Mouse (Mus musculus) MEL-GATA-1-ER (cell line): ENCODE results near the gene Olfr291.

Experiments
- DNase-seq: peaks from one replicate; pipeline ENCODE4 v3.0.0-alpha.2; 2012; ENCODE audit warnings: low read depth; ENCODE audit errors: extremely low read depth

Olfr291 gene

DNA sequence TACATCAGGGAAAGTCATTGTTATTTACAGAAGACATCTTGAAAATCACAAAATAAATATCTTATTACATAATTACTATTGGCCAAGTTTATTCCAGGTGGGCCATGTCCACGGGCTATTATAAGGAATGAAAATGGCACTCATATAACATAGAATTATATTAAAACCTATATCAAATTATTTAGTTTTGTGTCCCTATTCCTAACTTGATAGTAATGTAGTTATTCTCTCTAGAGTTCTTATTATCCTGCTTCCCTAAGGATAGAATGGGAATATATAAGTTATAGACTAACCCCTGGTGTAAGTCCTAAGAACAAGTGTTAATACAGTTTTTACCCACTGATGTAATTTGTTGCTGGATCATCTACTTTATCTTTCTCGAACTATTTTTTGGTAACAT, at the start of gene Olfr291:
Olfr291 (plus strand) TSS at position 301 of the 400 bp plus-strand sequence.
- no peak for DNase-seq

DNA sequence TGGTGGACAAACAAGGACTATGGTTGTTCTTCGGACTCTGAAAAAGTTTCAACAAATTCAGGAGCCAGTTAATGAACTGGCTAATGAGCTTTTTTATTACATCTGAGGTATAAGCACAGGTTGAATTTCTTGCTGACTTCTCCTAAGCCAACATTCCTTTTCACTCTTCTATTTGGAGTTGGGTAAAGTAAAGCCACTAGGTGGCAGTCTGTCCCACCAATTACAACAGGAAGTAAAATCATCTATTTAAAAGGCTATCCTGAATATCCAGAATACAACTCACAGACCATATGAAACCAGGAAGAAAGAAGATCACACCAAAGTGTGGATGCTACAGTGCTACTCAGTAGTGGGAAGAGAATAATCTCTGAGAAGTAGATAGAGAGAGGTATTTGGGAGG, 48.1 kb upstream of the Olfr291 start:
- peak; percentile 5 for DNase-seq

- DNase-seq = no peak
Measured at GRCm38 (mm10) chr7:84806159-84806558, 47.2 kb upstream of the Olfr291 start.

GRCm38 (mm10) chr7:84884530-84884929, 31.2 kb downstream of the Olfr291 start:
- no peak for DNase-seq
